Mouse (Mus musculus) left cerebral cortex, adult 9 months (tissue): ENCODE measurements at regions not wholly inside any gene's neighbourhood (a gene's known extent, or its start where the extent isn't known, plus 50 kb on each side); places are given as distances from the start of the nearest gene placed in this dataset.

ENCODE experiments used
- DNase-seq, 2 experiments: peaks; one replicate each; pipeline ENCODE4 v3.0.0; 2022; ENCODE audit warnings: low spot score in 2 of 2

- no peak for DNase-seq
Measured at GRCm38 (mm10) chr3:140875500-140876200, 336.5 kb downstream of the Pdha2 start.

GRCm38 (mm10) chr3:140874070-140874895, 337.9 kb downstream of the Pdha2 start:
- no peak for DNase-seq

GRCm38 (mm10) chr3:140872511-140872910, 339.6 kb downstream of the Pdha2 start:
- no peak for DNase-seq

- no peak for DNase-seq
Measured at GRCm38 (mm10) chr3:140871261-140871660, 340.9 kb downstream of the Pdha2 start.

- no peak for DNase-seq
Measured at GRCm38 (mm10) chr3:140840197-140840596, 372.0 kb downstream of the Pdha2 start.

GRCm38 (mm10) chr3:140837976-140838581, 374.1 kb downstream of the Pdha2 start:
- DNase-seq, result no peak

- no peak for DNase-seq
Measured at GRCm38 (mm10) chr3:140821266-140821665, 390.9 kb downstream of the Pdha2 start.

GRCm38 (mm10) chr3:140805586-140805985, 406.6 kb downstream of the Pdha2 start:
- no peak for DNase-seq

- peak in 1 of 2 experiments; percentile 5 for DNase-seq
Measured at GRCm38 (mm10) chr3:140792943-140793342, 419.2 kb downstream of the Pdha2 start.

- no peak for DNase-seq
Measured at GRCm38 (mm10) chr3:140785700-140786099, 426.5 kb downstream of the Pdha2 start.

- DNase-seq, result no peak
Measured at GRCm38 (mm10) chr3:140760051-140760450, 452.1 kb downstream of the Pdha2 start.

- DNase-seq, result no peak
Measured at GRCm38 (mm10) chr3:140744501-140744900, 467.7 kb downstream of the Pdha2 start.

GRCm38 (mm10) chr3:140740430-140740829, 471.7 kb downstream of the Pdha2 start:
- no peak for DNase-seq

- no peak for DNase-seq
Measured at GRCm38 (mm10) chr3:140738654-140739369, 473.3 kb downstream of the Pdha2 start.

GRCm38 (mm10) chr3:140716896-140717295, 495.3 kb downstream of the Pdha2 start:
- DNase-seq, result no peak

GRCm38 (mm10) chr3:140707591-140708131, 504.5 kb downstream of the Pdha2 start:
- DNase-seq, result no peak

- DNase-seq, result no peak
Measured at GRCm38 (mm10) chr3:140706725-140707124, 505.4 kb downstream of the Pdha2 start.

GRCm38 (mm10) chr3:140705536-140705935, 506.6 kb downstream of the Pdha2 start:
- DNase-seq, result no peak

GRCm38 (mm10) chr3:140702929-140703328, 509.2 kb downstream of the Pdha2 start:
- DNase-seq, result no peak

- DNase-seq, result no peak
Measured at GRCm38 (mm10) chr3:140702271-140702681, 509.9 kb downstream of the Pdha2 start.

- DNase-seq, result no peak
Measured at GRCm38 (mm10) chr3:140697295-140697694, 514.9 kb downstream of the Pdha2 start.

- no peak for DNase-seq
Measured at GRCm38 (mm10) chr3:140682794-140683193, 529.4 kb downstream of the Pdha2 start.
